Mouse (Mus musculus): Measurements from ENCODE around the gene Il9.

DNA sequence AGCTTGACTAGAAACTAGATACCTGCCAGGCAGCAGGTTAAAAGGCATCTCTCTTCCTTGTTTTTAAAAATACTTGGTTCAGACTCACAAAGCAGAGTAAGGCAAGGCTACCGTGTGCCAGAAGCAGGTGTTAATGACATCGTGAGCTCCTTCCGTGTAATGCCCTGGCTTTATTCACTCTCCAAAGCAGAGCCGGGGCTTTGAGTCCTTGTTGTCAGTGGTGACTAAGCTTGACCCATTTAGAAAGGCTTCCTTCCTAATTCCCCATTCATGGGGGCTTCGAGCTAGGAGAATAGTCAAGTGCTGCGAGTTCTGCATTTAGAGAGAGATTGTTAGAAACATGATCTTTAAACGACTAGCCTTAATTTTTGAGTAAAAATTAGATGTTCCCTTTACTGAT lies 34.8 kb upstream of the Il9 start:
- TF ChIP-seq CTCF (IDR thresholded peaks at IDR 0.05; ENCODE audit: low read depth, low read length) (no peak), POLR2A (IDR thresholded peaks at IDR 0.05; ENCODE audit: extremely low read depth, insufficient read depth, low read length) (no peak)

All from liver, adult 2 months (tissue).